Mouse (Mus musculus) CH12.LX (cell line): ENCODE measurements around the gene Grhl1. TPM values are rescaled to one million over a fixed set of nuclear protein-coding genes. Genes with fewer than 3 reads are reported as not detected.

Experiments
- DNase-seq: peaks from one replicate; pipeline ENCODE4 v3.0.0-alpha.2; 2013; ENCODE audit errors: extremely low read depth
- H3K27ac ChIP-seq: 2 replicates; pipeline ENCODE4 v1.5.1; 2012; ENCODE audit warnings: low read depth, mild to moderate bottlenecking, control low read depth, moderate library complexity; ENCODE audit not compliant: insufficient read depth
- H3K27me3 ChIP-seq: replicated peaks from 2 replicates; pipeline ENCODE3; 2012; ENCODE audit warnings: inconsistent platforms
- H3K36me3 ChIP-seq, 2 experiments: replicated peaks in 1 of 2; 2 replicates each; pipeline versions ENCODE3 to v1.6.1; 2012; ENCODE audit warnings: inconsistent platforms in 1 of 2, low read length in 1 of 2, mild to moderate bottlenecking in 1 of 2, mixed read lengths in 1 of 2, moderate library complexity in 1 of 2; ENCODE audit not compliant: control insufficient read depth in 1 of 2, insufficient read depth in 1 of 2
- H3K4me1 ChIP-seq, 2 experiments: 2 replicates each; pipeline ENCODE4 v1.6.1; 2012; ENCODE audit warnings: inconsistent platforms in 1 of 2, moderate library complexity in 1 of 2; ENCODE audit not compliant: insufficient read depth in 2 of 2, control insufficient read depth in 1 of 2
- H3K4me2 ChIP-seq: 2 replicates; pipeline ENCODE4 v1.6.1; 2012; ENCODE audit warnings: low read depth, mild to moderate bottlenecking, control low read depth; ENCODE audit not compliant: poor library complexity, insufficient read depth, severe bottlenecking
- H3K4me3 ChIP-seq, 3 experiments: fragments of 150-350 bp in 1 of 3; sonication (generic) in 1 of 3; replicated peaks in 1 of 3; 2 replicates each; pipeline versions ENCODE3 to v1.5.1; 2011 to 2012; ENCODE audit warnings: low read depth in 2 of 3, low read length in 2 of 3, mild to moderate bottlenecking in 2 of 3, moderate library complexity in 2 of 3, control low read depth in 1 of 3, improper control_type of control experiment in 1 of 3, inconsistent platforms in 1 of 3, mixed read lengths in 1 of 3; ENCODE audit not compliant: poor library complexity in 1 of 3
- H3K79me2 ChIP-seq: replicated peaks from 2 replicates; pipeline ENCODE4 v1.6.1; 2012; ENCODE audit warnings: mild to moderate bottlenecking, moderate library complexity; ENCODE audit not compliant: control insufficient read depth, poor library complexity, insufficient read depth, severe bottlenecking; ENCODE audit errors: extremely low read depth
- H3K9ac ChIP-seq: 2 replicates; pipeline ENCODE4 v1.6.1; 2012; ENCODE audit warnings: low read depth, mild to moderate bottlenecking, control low read depth, moderate library complexity; ENCODE audit not compliant: insufficient read depth
- H3K9me3 ChIP-seq: replicated peaks from 2 replicates; pipeline ENCODE3; 2012; ENCODE audit warnings: low read length, inconsistent platforms, mixed read lengths
- CHD1 ChIP-seq: IDR thresholded peaks from 2 replicates; pipeline ENCODE4 v1.6.1; 2012; ENCODE audit warnings: low read depth, low read length, improper control_type of control experiment, inconsistent platforms
- CHD2 ChIP-seq: IDR thresholded peaks from 2 replicates; pipeline ENCODE4 v1.6.1; 2011; ENCODE audit warnings: low read length, improper control_type of control experiment
- CTCF ChIP-seq, 2 experiments: IDR thresholded peaks in 1 of 2; conservative IDR thresholded peaks in 1 of 2; 2 replicates each; pipeline ENCODE4 v1.5.1; 2011 to 2012; ENCODE audit warnings: low read depth in 2 of 2, low read length in 2 of 2, improper control_type of control experiment in 1 of 2, inconsistent platforms in 1 of 2, mild to moderate bottlenecking in 1 of 2, moderate library complexity in 1 of 2
- E2F4 ChIP-seq: IDR thresholded peaks from 2 replicates; pipeline ENCODE4 v1.6.1; 2011; ENCODE audit warnings: low read depth, low read length, improper control_type of control experiment; ENCODE audit not compliant: insufficient replicate concordance
- ELF1 ChIP-seq: IDR thresholded peaks from 2 replicates; pipeline ENCODE4 v1.6.1; 2014; ENCODE audit warnings: low read depth, mild to moderate bottlenecking, inconsistent platforms, low read length, improper control_type of control experiment
- EP300 ChIP-seq: IDR thresholded peaks from 2 replicates; pipeline ENCODE4 v1.6.1; 2011; ENCODE audit warnings: low read length, improper control_type of control experiment
- IRF4 ChIP-seq: IDR thresholded peaks from 2 replicates; pipeline ENCODE4 v1.6.1; 2014; ENCODE audit warnings: low read depth, mild to moderate bottlenecking, inconsistent platforms, low read length, improper control_type of control experiment
- JUN ChIP-seq: IDR thresholded peaks from 2 replicates; pipeline ENCODE4 v1.6.1; 2011; ENCODE audit warnings: low read depth, mild to moderate bottlenecking, low read length, improper control_type of control experiment, moderate library complexity; ENCODE audit not compliant: insufficient read depth
- JUND ChIP-seq: conservative IDR thresholded peaks from 2 replicates; pipeline ENCODE4 v1.6.1; 2011; ENCODE audit warnings: low read depth, low read length, improper control_type of control experiment
- KAT2A ChIP-seq: IDR thresholded peaks from 2 replicates; pipeline ENCODE4 v1.6.1; 2012; ENCODE audit warnings: low read length, improper control_type of control experiment, inconsistent platforms; ENCODE audit not compliant: insufficient replicate concordance
- MAX ChIP-seq: IDR thresholded peaks from 2 replicates; pipeline ENCODE4 v1.6.1; 2011; ENCODE audit warnings: low read length, improper control_type of control experiment
- MAZ ChIP-seq: IDR thresholded peaks from 2 replicates; pipeline ENCODE4 v1.6.1; 2012; ENCODE audit warnings: low read depth, mild to moderate bottlenecking, inconsistent platforms, low read length, improper control_type of control experiment, moderate library complexity
- MEF2A ChIP-seq: IDR thresholded peaks from 2 replicates; pipeline ENCODE4 v1.6.1; 2014; ENCODE audit warnings: low read depth, mild to moderate bottlenecking, inconsistent platforms, low read length, improper control_type of control experiment, borderline replicate concordance
- MXI1 ChIP-seq: IDR thresholded peaks from 2 replicates; pipeline ENCODE4 v1.6.1; 2011; ENCODE audit warnings: mild to moderate bottlenecking, low read depth, low read length, improper control_type of control experiment
- MYC ChIP-seq: IDR thresholded peaks from 2 replicates; pipeline ENCODE4 v1.6.1; 2011; ENCODE audit warnings: low read depth, mild to moderate bottlenecking, improper control_type of control experiment, low read length
- NELFE ChIP-seq: IDR thresholded peaks from 2 replicates; pipeline ENCODE4 v1.6.1; 2011; ENCODE audit warnings: low read depth, low read length, improper control_type of control experiment
- NRF1 ChIP-seq: IDR thresholded peaks from 2 replicates; pipeline ENCODE4 v1.6.1; 2014; ENCODE audit warnings: low read depth, mild to moderate bottlenecking, inconsistent platforms, low read length, improper control_type of control experiment, moderate library complexity
- POLR2A ChIP-seq: IDR thresholded peaks from 2 replicates; pipeline ENCODE4 v1.6.1; 2011; ENCODE audit warnings: low read depth, mild to moderate bottlenecking, improper control_type of control experiment, low read length
- POLR2AphosphoS2 ChIP-seq: IDR thresholded peaks from 2 replicates; pipeline ENCODE4 v1.6.1; 2011; ENCODE audit warnings: low read depth, low read length, improper control_type of control experiment
- RAD21 ChIP-seq: IDR thresholded peaks from 2 replicates; pipeline ENCODE4 v1.6.1; 2011; ENCODE audit warnings: low read depth, mild to moderate bottlenecking, low read length, improper control_type of control experiment, moderate library complexity
- SIN3A ChIP-seq: IDR thresholded peaks from 2 replicates; pipeline ENCODE4 v1.6.1; 2012; ENCODE audit warnings: low read length, improper control_type of control experiment, inconsistent platforms
- SMC3 ChIP-seq: IDR thresholded peaks from 2 replicates; pipeline ENCODE4 v1.6.1; 2011; ENCODE audit warnings: low read depth, low read length, improper control_type of control experiment
- TBP ChIP-seq: conservative IDR thresholded peaks from 2 replicates; pipeline ENCODE4 v1.6.1; 2011; ENCODE audit warnings: low read depth, low read length, improper control_type of control experiment
- TCF12 ChIP-seq: IDR thresholded peaks from 2 replicates; pipeline ENCODE4 v1.6.1; 2014; ENCODE audit warnings: low read depth, mild to moderate bottlenecking, inconsistent platforms, low read length, improper control_type of control experiment
- UBTF ChIP-seq: IDR thresholded peaks from 2 replicates; pipeline ENCODE4 v1.6.1; 2012; ENCODE audit warnings: low read depth, mild to moderate bottlenecking, inconsistent platforms, low read length, improper control_type of control experiment, moderate library complexity
- USF1 ChIP-seq: IDR thresholded peaks from 2 replicates; pipeline ENCODE4 v1.6.1; 2014; ENCODE audit warnings: low read depth, mild to moderate bottlenecking, inconsistent platforms, low read length, improper control_type of control experiment
- USF2 ChIP-seq: conservative IDR thresholded peaks from 2 replicates; pipeline ENCODE4 v1.6.1; 2011; ENCODE audit warnings: low read depth, low read length, improper control_type of control experiment
- ZC3H11A ChIP-seq: IDR thresholded peaks from 2 replicates; pipeline ENCODE4 v1.6.1; 2012; ENCODE audit warnings: low read depth, mild to moderate bottlenecking, inconsistent platforms, low read length, improper control_type of control experiment
- ZKSCAN1 ChIP-seq: IDR thresholded peaks from 2 replicates; pipeline ENCODE4 v1.6.1; 2012; ENCODE audit warnings: low read depth, inconsistent platforms, low read length, improper control_type of control experiment, borderline replicate concordance
- ZMIZ1 ChIP-seq: IDR thresholded peaks from 2 replicates; pipeline ENCODE4 v1.6.1; 2012; ENCODE audit warnings: low read depth, mild to moderate bottlenecking, inconsistent platforms, low read length, improper control_type of control experiment
- ZNF384 ChIP-seq: IDR thresholded peaks from 2 replicates; pipeline ENCODE4 v1.6.1; 2012; ENCODE audit warnings: low read depth, low read length, improper control_type of control experiment, inconsistent platforms
- dilution Hi-C: fragments of 300-500 bp; cut with MboI; formaldehyde crosslinking; loops from 2 replicates; pipeline ENCODE4 v1.14.3; 2020; ENCODE audit warnings: low sequenced_read_pairs; ENCODE audit not compliant: extremely low pct_unique_long_range_greater_than_20kb, extremely low pct_ligation_motif_present
- in situ Hi-C: fragments of 300-500 bp; cut with MboI; formaldehyde crosslinking; loops from 3 replicates; pipeline ENCODE4 v1.14.3; 2019; ENCODE audit warnings: low sequenced_read_pairs, low pct_ligation_motif_present, low pct_unique_long_range_greater_than_20kb, mixed read lengths
- polyA plus RNA-seq: library from polyadenylated mRNA; unstranded; fragments of >175 nt; gene quantifications from 2 replicates; pipeline ENCODE4 v1.2.1, GENCODE M21; 2012; ENCODE audit warnings: low read depth; ENCODE audit not compliant: insufficient read length
- total RNA-seq, 2 experiments: library from RNA; depleted of rRNA; stranded (reverse); fragments of 300-350 nt in 1 of 2; fragments of >200 nt in 1 of 2; gene quantifications; 2 replicates each; pipeline ENCODE4 v1.2.3; 2012 to 2014

Gene Grhl1
- total and polyA plus RNA-seq, 3 experiments, result 0.54 to 1.3 (median 0.66) TPM

DNA sequence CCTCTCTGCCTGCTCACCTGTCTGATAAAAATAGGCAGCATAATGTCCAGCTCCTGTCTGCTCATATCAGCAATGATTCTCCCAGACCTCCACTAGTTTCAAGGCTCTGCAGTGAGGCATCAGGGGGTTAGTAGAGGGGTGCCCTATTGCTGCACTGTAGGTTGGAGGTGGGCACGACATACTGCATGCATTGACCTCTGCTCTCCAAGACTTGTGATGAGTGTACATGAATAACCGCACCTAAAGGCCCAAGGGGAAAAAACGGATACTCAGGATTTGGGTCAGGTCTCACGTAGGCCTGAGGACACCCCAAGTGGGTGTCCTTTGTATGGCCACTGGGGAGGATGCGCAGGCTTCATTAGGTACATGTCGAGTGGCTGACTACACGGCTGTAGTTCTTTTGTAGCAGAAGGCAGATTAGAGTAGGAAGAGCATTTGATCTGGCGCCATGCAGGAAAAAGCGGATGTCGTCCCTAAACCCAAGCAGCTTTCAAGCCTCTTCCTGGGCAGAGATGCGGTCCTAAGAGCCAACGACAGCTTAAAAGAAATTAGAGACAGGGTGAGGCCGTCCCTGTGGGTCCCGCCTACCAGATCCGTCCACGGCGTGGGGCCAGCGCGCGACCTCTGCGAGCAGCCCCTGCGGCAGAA lies 78.5 kb downstream of the Grhl1 start:
- Histone ChIP-seq H3K4me3 (peak overlapping the region; percentile 49 to 93 (median 54)), H3K79me2 (peaks cover 14% of the 10 kb centered on the region), H3K27ac (no peak overlapping the region), H3K4me2 (peak overlapping the region; percentile 60), H3K36me3 (peaks cover 5 to 21% of the 10 kb centered on the region in 2 experiments), H3K9ac (peak overlapping the region; percentile 21; the same call in 1 of the 2 replicates), H3K27me3 (no peaks in the 10 kb centered on the region), H3K4me1 (peaks cover 28 to 48% of the 10 kb centered on the region in 2 experiments), H3K9me3 (no peaks in the 10 kb centered on the region)
- TF ChIP-seq NRF1 (no peak), ZKSCAN1 (no peak), MAX (no peak), TBP (no peak), POLR2AphosphoS2 (no peak), USF1 (no peak), ZC3H11A (no peak), MYC (no peak), USF2 (no peak), CHD2 (no peak), CTCF (conservative IDR thresholded peaks at IDR 0.05 in 1 of 2, IDR thresholded peaks at IDR 0.05 in 1 of 2; ENCODE audit: low read depth in 2 of 2, low read length in 2 of 2) (no peak), UBTF (no peak), E2F4 (no peak), POLR2A (no peak), KAT2A (no peak), TCF12 (no peak), SMC3 (no peak), IRF4 (no peak), NELFE (no peak), EP300 (no peak)
- dilution Hi-C loops (no loop called here), in situ Hi-C loops (no loop called here)
- no peak for DNase-seq

DNA sequence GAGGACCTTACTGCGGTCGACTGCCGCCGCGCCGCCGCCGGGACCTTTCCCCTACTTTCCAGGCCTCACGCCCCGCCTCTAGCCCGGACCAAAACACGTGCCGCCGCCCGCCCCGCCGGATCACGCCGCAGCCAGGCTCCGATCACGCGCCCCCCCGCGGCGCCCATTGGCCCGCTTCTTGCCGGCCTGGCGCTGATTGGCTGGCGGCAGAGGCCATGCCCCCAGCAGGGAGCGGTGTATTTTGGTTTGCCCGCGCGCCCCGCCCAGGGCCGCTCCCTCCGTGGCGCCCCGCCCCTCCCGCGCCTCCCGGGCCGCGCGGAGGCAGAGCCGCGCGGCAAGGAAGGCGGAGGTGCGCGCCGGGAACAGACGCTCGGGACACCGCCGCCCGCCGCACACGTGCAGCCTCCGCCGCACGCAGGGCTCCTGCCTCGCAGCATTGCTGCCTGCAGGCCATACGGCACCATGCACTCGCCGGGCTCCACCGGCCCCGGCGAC lies 79.0 kb downstream of the Grhl1 start, which contains the start of gene Klf11:
Gene Klf11 (plus strand): TSS at position 212 of the 495 bp plus-strand sequence.
- dilution Hi-C loops (no loop called here), in situ Hi-C loops (no loop called here)
- H3K36me3 ChIP-seq, result peaks cover 11 to 26% of the 10 kb centered on the region in 2 experiments
- H3K4me3 ChIP-seq, result peak within 1 kb of the TSS; percentile 60 to 93 (median 92)
- peaks cover 29 to 53% of the 10 kb centered on the region in 2 experiments for H3K4me1 ChIP-seq
- peak within 1 kb of the TSS; percentile 58 for H3K9ac ChIP-seq
- peak within 1 kb of the TSS; percentile 89 for H3K27ac ChIP-seq
- peak within 1 kb of the TSS; percentile 60 for H3K4me2 ChIP-seq
- DNase-seq, result peak; percentile 89
- H3K9me3 ChIP-seq, result no peaks in the 10 kb centered on the region
- peaks cover 14% of the 10 kb centered on the region for H3K79me2 ChIP-seq
- H3K27me3 ChIP-seq, result no peaks in the 10 kb centered on the region
- no peak for TF ChIP-seq E2F4
- no peak for TF ChIP-seq RAD21
- no peak for TF ChIP-seq MAZ
- TF ChIP-seq TCF12, result no peak; the same call in 1 of the 2 replicates
- no peak for TF ChIP-seq ZNF384
- TF ChIP-seq ZKSCAN1, result no peak
- TF ChIP-seq JUND, result no peak
- TF ChIP-seq ELF1, result peak; percentile 6; the same call in 1 of the 2 replicates
- no peak for TF ChIP-seq NELFE
- TF ChIP-seq SIN3A, result no peak; the same call in 1 of the 2 replicates
- no peak for TF ChIP-seq JUN
- no peak; the same call in 1 of the 2 replicates for TF ChIP-seq USF2
- TF ChIP-seq MXI1, result peak; percentile 99
- no peak for TF ChIP-seq POLR2A
- no peak for TF ChIP-seq CHD1
- peak; percentile 50 for TF ChIP-seq NRF1
- TF ChIP-seq MEF2A, result peak; percentile 68; the same call in 1 of the 2 replicates
- TF ChIP-seq POLR2AphosphoS2, result no peak
- TF ChIP-seq KAT2A, result no peak
- TF ChIP-seq USF1, result peak; percentile 76
- no peak for TF ChIP-seq EP300
- TF ChIP-seq ZMIZ1, result no peak
- no peak for TF ChIP-seq CTCF (conservative IDR thresholded peaks at IDR 0.05 in 1 of 2, IDR thresholded peaks at IDR 0.05 in 1 of 2; ENCODE audit: low read depth in 2 of 2, low read length in 2 of 2)
- TF ChIP-seq CHD2, result peak; percentile 32; the same call in 1 of the 2 replicates
